Mouse (Mus musculus) liver, adult 2 months (tissue): ENCODE data around the gene Mcat. TPM values are rescaled to one million over a fixed set of nuclear protein-coding genes. Genes with fewer than 3 reads are reported as not detected.

Source experiments
- DNase-seq: peaks from one replicate; pipeline ENCODE4 v3.0.0-alpha.2; 2011; ENCODE audit warnings: low read depth, low spot score; ENCODE audit errors: extremely low read depth
- H3K27ac ChIP-seq: fragments of 200-500 bp; replicated peaks from 2 replicates; pipeline ENCODE4 v1.5.1; 2012; ENCODE audit warnings: low read depth, mild to moderate bottlenecking, control low read depth, inconsistent platforms, low read length; ENCODE audit not compliant: insufficient read depth
- H3K27me3 ChIP-seq: fragments of 200-500 bp; 2 replicates; pipeline ENCODE4 v1.6.1; 2012; ENCODE audit warnings: mild to moderate bottlenecking, moderate library complexity, low read length, inconsistent platforms; ENCODE audit not compliant: control insufficient read depth, insufficient read depth
- H3K36me3 ChIP-seq: fragments of 200-500 bp; 2 replicates; pipeline ENCODE4 v1.6.1; 2012; ENCODE audit warnings: low read length, inconsistent platforms; ENCODE audit not compliant: control insufficient read depth, insufficient read depth
- H3K4me1 ChIP-seq: fragments of 200-500 bp; 2 replicates; pipeline ENCODE4 v1.6.1; 2011; ENCODE audit warnings: low read length; ENCODE audit not compliant: control insufficient read depth, insufficient read depth
- H3K4me3 ChIP-seq: fragments of 200-500 bp; 2 replicates; pipeline ENCODE4 v1.5.1; 2011; ENCODE audit warnings: low read depth, mild to moderate bottlenecking, control low read depth, low read length, moderate library complexity; ENCODE audit not compliant: insufficient read depth
- H3K79me2 ChIP-seq: fragments of 200-500 bp; 2 replicates; pipeline ENCODE4 v1.6.1; 2012; ENCODE audit warnings: inconsistent platforms, mild to moderate bottlenecking, low read length, moderate library complexity; ENCODE audit not compliant: control insufficient read depth, insufficient read depth
- H3K9ac ChIP-seq: fragments of 200-500 bp; 2 replicates; pipeline ENCODE4 v1.6.1; 2012; ENCODE audit warnings: low read depth, mild to moderate bottlenecking, control low read depth, inconsistent platforms, low read length
- CTCF ChIP-seq: fragments of 200-500 bp; IDR thresholded peaks from 2 replicates; pipeline ENCODE4 v1.5.1; 2011; ENCODE audit warnings: low read depth, low read length, control low read depth
- POLR2A ChIP-seq: fragments of 200-500 bp; IDR thresholded peaks from 2 replicates; pipeline ENCODE4 v1.6.1; 2011; ENCODE audit warnings: low read length, control low read depth; ENCODE audit not compliant: insufficient read depth; ENCODE audit errors: extremely low read depth
- WGBS: fragments of 180-500 bp; shearing (Covaris S2); methylation state at CpG from one replicate; pipeline ENCODE4 v1.1.7; 2018; 5-methylcytosine and 5-hydroxymethylcytosine counted together
- polyA plus RNA-seq: library from polyadenylated mRNA; depleted of rRNA; stranded (reverse); fragments of >200 nt; gene quantifications from 2 replicates; pipeline ENCODE4 v1.2.3, GENCODE M21; 2012
- total RNA-seq: library from RNA; depleted of rRNA; stranded (reverse); fragments of >200 nt; gene quantifications from 2 replicates; pipeline ENCODE4 v1.2.3, GENCODE M21; 2014

The Mcat gene
- total and polyA plus RNA-seq, 2 experiments: 25.9 to 29.3 TPM

- no peaks in the 10 kb centered on the region for H3K27me3 ChIP-seq
- peaks cover 16% of the 10 kb centered on the region; the same call in 1 of the 2 replicates for H3K79me2 ChIP-seq
- no peak overlapping the region for H3K27ac ChIP-seq
- peak; percentile 44 for DNase-seq
- H3K4me3 ChIP-seq: no peak overlapping the region
- 58% methylated on average over 5 of the region's 5 CpGs for WGBS
- TF ChIP-seq POLR2A (no peak), CTCF (no peak)
- peaks cover 17% of the 10 kb centered on the region for H3K4me1 ChIP-seq
- no peaks in the 10 kb centered on the region; the same call in 1 of the 2 replicates for H3K36me3 ChIP-seq
- H3K9ac ChIP-seq: no peak overlapping the region
Measured at GRCm38 (mm10) chr15:83568544-83568943, 5.0 kb upstream of the Mcat start.

- Histone ChIP-seq H3K27me3 (no peaks in the 10 kb centered on the region), H3K36me3 (no peaks in the 10 kb centered on the region), H3K9ac (no peak overlapping the region), H3K4me1 (peaks cover 17% of the 10 kb centered on the region), H3K27ac (no peak overlapping the region), H3K4me3 (no peak overlapping the region), H3K79me2 (peaks cover 16% of the 10 kb centered on the region; the same call in 1 of the 2 replicates)
- TF ChIP-seq POLR2A: no peak
- no peak for TF ChIP-seq CTCF
- DNase-seq: no peak
- 98% methylated on average over 3 of the region's 3 CpGs for WGBS
Measured at GRCm38 (mm10) chr15:83567728-83568127, 4.1 kb upstream of the Mcat start.

- H3K79me2 ChIP-seq: peaks cover 16% of the 10 kb centered on the region; the same call in 1 of the 2 replicates
- H3K27ac ChIP-seq: no peak overlapping the region
- H3K4me3 ChIP-seq: no peak overlapping the region
- DNase-seq: no peak
- no peaks in the 10 kb centered on the region for H3K36me3 ChIP-seq
- no peak overlapping the region for H3K9ac ChIP-seq
- WGBS: 83% methylated on average over 5 of the region's 5 CpGs
- H3K27me3 ChIP-seq: no peaks in the 10 kb centered on the region
- H3K4me1 ChIP-seq: peaks cover 9% of the 10 kb centered on the region
- TF ChIP-seq CTCF (no peak), POLR2A (no peak)
Measured at GRCm38 (mm10) chr15:83566006-83566405, 2.4 kb upstream of the Mcat start.

GRCm38 (mm10) chr15:83565434-83565833 is 1.8 kb upstream of the Mcat start:
- DNase-seq: no peak
- Histone ChIP-seq H3K79me2 (peaks cover 16% of the 10 kb centered on the region; the same call in 1 of the 2 replicates), H3K36me3 (no peaks in the 10 kb centered on the region), H3K27ac (no peak overlapping the region), H3K4me1 (peaks cover 6% of the 10 kb centered on the region), H3K4me3 (no peak overlapping the region), H3K27me3 (no peaks in the 10 kb centered on the region), H3K9ac (no peak overlapping the region)
- WGBS: 80% methylated on average over 3 of the region's 3 CpGs
- TF ChIP-seq CTCF: no peak
- TF ChIP-seq POLR2A: no peak

- Histone ChIP-seq H3K9ac (peak overlapping the region; percentile 81), H3K27ac (peak overlapping the region; percentile 84), H3K79me2 (peaks cover 16% of the 10 kb centered on the region; the same call in 1 of the 2 replicates), H3K36me3 (no peaks in the 10 kb centered on the region), H3K27me3 (no peaks in the 10 kb centered on the region), H3K4me1 (peaks cover 6% of the 10 kb centered on the region), H3K4me3 (peak overlapping the region; percentile 80)
- 3% methylated on average over 27 of the region's 27 CpGs for WGBS
- peak; percentile 58 for DNase-seq
- TF ChIP-seq POLR2A: no peak
- no peak for TF ChIP-seq CTCF
Measured at GRCm38 (mm10) chr15:83563857-83564651, 467 bp upstream of the Mcat start.
